Mouse (Mus musculus): Measurements from ENCODE around the gene Auts2.

- TF ChIP-seq POLR2A (IDR thresholded peaks at IDR 0.05; ENCODE audit: borderline replicate concordance, low read depth, low read length) (no peak), CTCF (IDR thresholded peaks at IDR 0.05; ENCODE audit: low read depth, low read length) (no peak)
Measured at GRCm38 (mm10) chr5:131634731-131635130, 908.4 kb downstream of the Auts2 start.

Measured in bone marrow macrophage, adult 2 months (primary cell).